Mouse (Mus musculus): Measurements from ENCODE around the gene Olfr1000.

DNA sequence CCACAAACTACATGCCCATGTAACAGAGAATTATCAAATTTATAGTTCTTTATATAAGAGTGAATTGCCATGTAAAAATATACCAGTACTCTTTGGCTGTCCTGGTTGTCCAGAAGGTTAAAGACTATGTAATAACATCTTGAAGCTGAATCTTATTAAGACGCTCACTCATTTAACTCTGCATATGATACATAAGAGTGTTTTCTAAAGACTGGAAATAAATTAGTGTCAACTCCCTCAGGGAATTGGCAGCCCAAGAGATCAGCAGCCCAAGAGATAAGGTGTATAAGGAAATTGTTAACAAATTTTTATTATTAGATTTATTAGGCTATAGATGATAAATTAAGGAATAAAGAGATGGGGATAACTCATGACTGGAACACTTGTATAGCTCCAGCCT lies 38.9 kb upstream of the Olfr1000 start, which contains the start of gene Olfr1002:
- TF ChIP-seq CTCF (IDR thresholded peaks at IDR 0.05; ENCODE audit: borderline replicate concordance, insufficient read depth, low read depth, low read length): no peak
- TF ChIP-seq POLR2A (IDR thresholded peaks at IDR 0.05; ENCODE audit: borderline replicate concordance, insufficient read depth, low read length): no peak
